Mouse (Mus musculus) lung, postnatal 0 days (tissue): ENCODE data around the gene Fam19a2.

Experiments
- CTCF ChIP-seq: IDR thresholded peaks from 2 replicates; pipeline ENCODE4 v1.5.1; 2016; ENCODE audit warnings: antibody characterized with exemption, mild to moderate bottlenecking
- EP300 ChIP-seq: IDR thresholded peaks from 2 replicates; pipeline ENCODE4 v1.6.1; 2016; ENCODE audit warnings: antibody characterized with exemption, mild to moderate bottlenecking, control low read depth

GRCm38 (mm10) chr10:123671208-123671607 lies 407.4 kb downstream of the Fam19a2 start:
- TF ChIP-seq CTCF (no peak), EP300 (no peak)
